Mouse (Mus musculus): ENCODE measurements around the gene Celf2.

- TF ChIP-seq CTCF (IDR thresholded peaks at IDR 0.05; ENCODE audit: extremely low read depth, insufficient read depth, insufficient read length, insufficient replicate concordance) (no peak), POLR2A (IDR thresholded peaks at IDR 0.05; ENCODE audit: low read depth, low read length) (no peak)
These were observed 965.7 kb downstream of the Celf2 start for GRCm38 (mm10) chr2:6543650-6544049.
